Mouse (Mus musculus): ENCODE measurements at regions not wholly inside any gene's neighbourhood (a gene's known extent, or its start where the extent isn't known, plus 50 kb on each side); places are given as distances from the start of the nearest gene placed in this dataset.

DNA sequence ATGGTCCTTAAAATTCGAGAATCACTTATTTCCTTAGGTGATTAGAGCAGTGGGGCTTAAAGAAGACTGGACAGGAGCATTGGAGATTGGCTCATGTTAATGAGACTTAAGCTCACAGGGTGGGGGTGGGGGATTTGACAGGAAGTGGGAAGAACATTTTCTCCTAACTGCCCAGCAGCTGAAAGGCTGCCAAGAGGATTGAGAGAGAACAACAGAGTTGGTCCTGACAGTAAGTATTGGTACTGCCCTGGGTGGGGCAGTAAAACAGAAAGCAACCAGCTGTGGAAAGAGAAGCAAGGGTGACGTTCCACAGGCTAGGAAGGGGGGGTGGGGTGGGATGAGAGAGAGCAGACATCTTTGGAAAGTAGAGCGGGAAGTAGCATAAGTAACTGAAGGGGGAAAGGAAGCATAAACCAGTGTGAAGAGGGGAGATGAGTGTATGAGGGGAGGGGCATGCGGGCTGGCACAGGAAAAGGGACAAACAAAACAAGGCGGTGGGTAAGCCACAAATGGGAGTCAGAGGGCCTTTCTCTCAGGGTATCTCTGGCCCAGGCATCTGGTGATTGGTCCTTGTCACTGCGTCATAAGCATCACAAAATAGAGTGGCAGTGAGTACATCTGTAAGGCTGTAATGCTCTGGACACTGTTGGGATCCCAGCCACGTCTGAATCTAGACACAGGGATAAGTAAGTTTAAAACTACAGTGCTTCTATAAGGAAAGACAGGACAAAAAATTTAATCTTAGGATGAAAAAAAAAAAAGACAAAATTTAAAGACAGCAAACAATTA, 125.0 kb upstream of the Tnp1 start:
- TF ChIP-seq POLR2A (IDR thresholded peaks at IDR 0.05; ENCODE audit: extremely low read depth, insufficient read depth, low read length): no peak
- TF ChIP-seq CTCF (IDR thresholded peaks at IDR 0.05; ENCODE audit: low read depth, low read length): no peak

Data from liver, adult 2 months (tissue).